ENCODE assay signal across 36 mouse cellular contexts in genomic region chr17:23761155-23761554, GRCm38 (mm10). TPM values are rescaled to one million over a fixed set of nuclear protein-coding genes. Genes with fewer than 3 reads are reported as not detected.
"Had no signal": no experiment of that assay in that cellular context is flagged by ENCODE, and none has a peak within 500 bp of the region (broad histone marks: within the 10 kb centered on the region; RNA-seq: fewer than 3 reads in every experiment).

No protein-coding gene starts in this region.

- H3K9ac ChIP-seq: heart, embryonic 12.5 days; heart, embryonic 13.5 days; heart, embryonic 15.5 days; hindbrain, embryonic 12.5 days; hindbrain, embryonic 13.5 days; hindbrain, embryonic 14.5 days; hindbrain, embryonic 15.5 days; intestine, embryonic 15.5 days; kidney, embryonic 15.5 days had no signal

- ATAC-seq: hindbrain, embryonic 16.5 days; hindbrain, postnatal 0 days; inflammation-experienced regulatory T-cells, adult 6 months; intestine, embryonic 15.5 days; intestine, embryonic 16.5 days had no signal

- H3K4me1 ChIP-seq: heart, embryonic 10.5 days; heart, embryonic 12.5 days; heart, embryonic 13.5 days; heart, embryonic 15.5 days; hindbrain, embryonic 12.5 days; hindbrain, embryonic 15.5 days; kidney, embryonic 15.5 days had no signal

- H3K4me3 ChIP-seq: heart, embryonic 10.5 days; heart, embryonic 12.5 days; heart, embryonic 13.5 days; heart, embryonic 15.5 days; hindbrain, embryonic 10.5 days; hindbrain, embryonic 12.5 days; hindbrain, embryonic 13.5 days; hindbrain, embryonic 15.5 days; intestine, embryonic 15.5 days; kidney, embryonic 15.5 days; layer of hippocampus, adult 2 months had no signal

- DNase-seq: heart, postnatal 10 days; heart, postnatal 14 days; heart, postnatal 36 days; heart, postnatal 4 days; kidney, adult 11 months; kidney, adult 18-20 months; kidney, adult 8-10 months; kidney, postnatal 10 days; kidney, postnatal 14 days; kidney, postnatal 25 days; kidney, postnatal 36 days; kidney, postnatal 4 days; layer of hippocampus, adult 9-11 months; layer of hippocampus, postnatal 36 days had no signal

- H3K27ac ChIP-seq: heart, embryonic 10.5 days; heart, embryonic 13.5 days; heart, embryonic 15.5 days; hindbrain, embryonic 10.5 days; hindbrain, embryonic 12.5 days; hindbrain, embryonic 13.5 days; hindbrain, embryonic 14.5 days; hindbrain, embryonic 15.5 days; hindbrain, postnatal 0 days; intestine, embryonic 15.5 days; kidney, embryonic 15.5 days; kidney, postnatal 0 days; layer of hippocampus, adult 2 months had no signal

- H3K27me3 ChIP-seq: heart, embryonic 12.5 days; heart, embryonic 13.5 days; heart, embryonic 15.5 days; hindbrain, embryonic 12.5 days; hindbrain, embryonic 13.5 days; hindbrain, embryonic 15.5 days; intestine, embryonic 15.5 days; kidney, embryonic 15.5 days had no signal

- H3K4me2 ChIP-seq: heart, embryonic 11.5 days; heart, embryonic 12.5 days; heart, embryonic 13.5 days; heart, embryonic 15.5 days; hindbrain, embryonic 12.5 days; hindbrain, embryonic 13.5 days; hindbrain, embryonic 14.5 days; hindbrain, embryonic 15.5 days; intestine, embryonic 15.5 days; kidney, embryonic 15.5 days had no signal

- H3K9me3 ChIP-seq: heart, embryonic 10.5 days; heart, embryonic 12.5 days; heart, embryonic 13.5 days; heart, embryonic 15.5 days; hindbrain, embryonic 10.5 days; hindbrain, embryonic 12.5 days; hindbrain, embryonic 13.5 days; hindbrain, embryonic 15.5 days; intestine, embryonic 15.5 days; kidney, embryonic 15.5 days had no signal

RNA-seq across cellular contexts. Expression of gene Kremen2, which starts 15.5 kb away (rescaled TPM):
- total RNA-seq: heart, postnatal 10 days; heart, postnatal 14 days; heart, postnatal 25 days; heart, postnatal 36 days; heart, postnatal 4 days; hematopoietic stem cell, adult 5-6 weeks had no signal
- polyA plus RNA-seq: heart, embryonic 14.5 days; heart, postnatal 0 days had no signal
